Mouse (Mus musculus) heart, adult 2 months (tissue): ENCODE data around the gene Brk1. TPM values are rescaled to one million over a fixed set of nuclear protein-coding genes. Genes with fewer than 3 reads are reported as not detected.
A peak's percentile ranks its signal among the peaks of the same experiment; 100 is the strongest.

Source experiments
- DNase-seq, 2 experiments: peaks; one replicate each; pipeline ENCODE4 v3.0.0; 2021
- H3K27ac ChIP-seq: fragments of 200-600 bp; 2 replicates; pipeline ENCODE4 v1.8.1; 2022
- H3K27me3 ChIP-seq: fragments of 200-500 bp; 2 replicates; pipeline ENCODE4 v1.6.1; 2012; ENCODE audit warnings: mild to moderate bottlenecking, low read length, inconsistent platforms, mixed read lengths; ENCODE audit not compliant: control insufficient read depth, insufficient read depth
- H3K36me3 ChIP-seq: fragments of 200-500 bp; 2 replicates; pipeline ENCODE4 v1.6.1; 2012; ENCODE audit warnings: low read length, inconsistent platforms; ENCODE audit not compliant: control insufficient read depth, insufficient read depth
- H3K4me1 ChIP-seq: fragments of 200-500 bp; 2 replicates; pipeline ENCODE4 v1.6.1; 2011; ENCODE audit warnings: low read length; ENCODE audit not compliant: control insufficient read depth, insufficient read depth
- H3K4me3 ChIP-seq: fragments of 200-600 bp; 2 replicates; pipeline ENCODE4 v1.8.1; 2022
- H3K79me2 ChIP-seq: fragments of 200-500 bp; replicated peaks from 2 replicates; pipeline ENCODE4 v1.6.1; 2012; ENCODE audit warnings: mild to moderate bottlenecking, inconsistent platforms, low read length, moderate library complexity, mixed read lengths; ENCODE audit not compliant: control insufficient read depth, insufficient read depth
- H3K9ac ChIP-seq: fragments of 200-500 bp; 2 replicates; pipeline ENCODE4 v1.6.1; 2012; ENCODE audit warnings: low read depth, mild to moderate bottlenecking, control low read depth, inconsistent platforms, low read length, mixed read lengths
- CTCF ChIP-seq: fragments of 200-600 bp; IDR thresholded peaks from 2 replicates; pipeline ENCODE4 v1.8.1; 2022; ENCODE audit warnings: antibody characterized with exemption, mild to moderate bottlenecking, moderate library complexity
- EP300 ChIP-seq: fragments of 200-500 bp; IDR thresholded peaks from 2 replicates; pipeline ENCODE4 v1.6.1; 2011; ENCODE audit warnings: low read depth, low read length, control low read depth; ENCODE audit not compliant: insufficient read depth
- POLR2A ChIP-seq: fragments of 200-500 bp; IDR thresholded peaks from 2 replicates; pipeline ENCODE4 v1.6.1; 2011; ENCODE audit warnings: mild to moderate bottlenecking, low read depth, low read length, control low read depth; ENCODE audit not compliant: insufficient read depth
- WGBS: fragments of 180-500 bp; shearing (Covaris S2); methylation state at CpG from one replicate; pipeline ENCODE4 v1.1.7; 2018; 5-methylcytosine and 5-hydroxymethylcytosine counted together
- intact Hi-C: fragments of 180-260 bp; cut with DNase I; formaldehyde crosslinking; loops from one replicate; pipeline ENCODE4 v1.15.1; 2025
- polyA plus RNA-seq: library from polyadenylated mRNA; depleted of rRNA; stranded (reverse); fragments of >200 nt; gene quantifications from 2 replicates; pipeline ENCODE4 v1.2.3, GENCODE M21; 2012
- total RNA-seq, 2 experiments: library from RNA; stranded (reverse); gene quantifications; 2 replicates each; pipeline ENCODE4 v1.2.3; 2021

Gene Brk1
- total and polyA plus RNA-seq, 3 experiments, result 60.4 to 128 (median 70.2) TPM

GRCm38 (mm10) chr6:113602821-113603220 is 1.8 kb upstream of the Brk1 start:
- H3K4me3 ChIP-seq, result no peak overlapping the region
- H3K36me3 ChIP-seq, result 0 out of 2 replicates have a peak, but pooled peaks cover 2% of the 10 kb centered on the region
- no peak for DNase-seq
- peaks cover 5% of the 10 kb centered on the region for H3K79me2 ChIP-seq
- H3K9ac ChIP-seq, result no peak overlapping the region
- no peak overlapping the region for H3K27ac ChIP-seq
- 91% methylated on average over 6 of the region's 6 CpGs for WGBS
- peaks cover 4% of the 10 kb centered on the region for H3K4me1 ChIP-seq
- TF ChIP-seq CTCF (no peak), EP300 (no peak), POLR2A (no peak)
- intact Hi-C loops, result loop anchor here (5.0 kb wide), 1 partner anchor 71 kb away; the partner anchor contains the start of genes Emc3 and Fancd2
- H3K27me3 ChIP-seq, result no peaks in the 10 kb centered on the region

- H3K79me2 ChIP-seq, result peaks cover 5% of the 10 kb centered on the region
- no peak for DNase-seq
- 59% methylated on average over 12 of the region's 12 CpGs for WGBS
- H3K27me3 ChIP-seq, result no peaks in the 10 kb centered on the region
- H3K27ac ChIP-seq, result peak overlapping the region; percentile 94
- peak overlapping the region; percentile 73 for H3K9ac ChIP-seq
- intact Hi-C loops, result loop anchor here (1.0 to 5.0 kb wide), 3 partner anchors 20 to 121 kb away; partner anchors contain the start of genes Creld1, Emc3 and Fancd2
- H3K36me3 ChIP-seq, result 0 out of 2 replicates have a peak, but pooled peaks cover 2% of the 10 kb centered on the region
- TF ChIP-seq POLR2A (no peak), EP300 (no peak), CTCF (no peak)
- H3K4me1 ChIP-seq, result peaks cover 4% of the 10 kb centered on the region
- peak overlapping the region; percentile 87 for H3K4me3 ChIP-seq
Observed at GRCm38 (mm10) chr6:113603993-113604392, 579 bp upstream of the Brk1 start.

- intact Hi-C loops, result no loop called here
- Histone ChIP-seq H3K9ac (peak overlapping the region; percentile 93), H3K4me1 (peaks cover 4% of the 10 kb centered on the region), H3K27ac (peak overlapping the region; percentile 94), H3K27me3 (no peaks in the 10 kb centered on the region), H3K36me3 (0 out of 2 replicates have a peak, but pooled peaks cover 2% of the 10 kb centered on the region), H3K4me3 (peak overlapping the region; percentile 87), H3K79me2 (peaks cover 5% of the 10 kb centered on the region)
- WGBS, result 3% methylated on average over 10 of the region's 10 CpGs
- TF ChIP-seq EP300 (no peak), CTCF (no peak), POLR2A (no peak)
- no peak for DNase-seq
Observed at GRCm38 (mm10) chr6:113605224-113605545, 613 bp downstream of the Brk1 start.

- H3K36me3 ChIP-seq, result peaks cover 10% of the 10 kb centered on the region
- intact Hi-C loops, result no loop called here
- H3K4me1 ChIP-seq, result peaks cover 8% of the 10 kb centered on the region
- TF ChIP-seq POLR2A (no peak), CTCF (no peak), EP300 (no peak)
- WGBS, result 83% methylated on average over 6 of the region's 6 CpGs
- H3K9ac ChIP-seq, result no peak overlapping the region
- no peak for DNase-seq
- H3K4me3 ChIP-seq, result no peak overlapping the region
- no peak overlapping the region for H3K27ac ChIP-seq
- H3K27me3 ChIP-seq, result no peaks in the 10 kb centered on the region
- H3K79me2 ChIP-seq, result peaks cover 5% of the 10 kb centered on the region
Observed at GRCm38 (mm10) chr6:113608871-113609270, 4.3 kb downstream of the Brk1 start.

GRCm38 (mm10) chr6:113609293-113609692 is 4.7 kb downstream of the Brk1 start:
- H3K9ac ChIP-seq, result no peak overlapping the region
- no peak for DNase-seq
- H3K4me3 ChIP-seq, result no peak overlapping the region
- intact Hi-C loops, result no loop called here
- H3K79me2 ChIP-seq, result peaks cover 6% of the 10 kb centered on the region
- no peak for TF ChIP-seq POLR2A
- TF ChIP-seq EP300, result no peak
- TF ChIP-seq CTCF, result no peak
- H3K27ac ChIP-seq, result no peak overlapping the region
- WGBS, result 91% methylated on average over 7 of the region's 7 CpGs
- H3K27me3 ChIP-seq, result no peaks in the 10 kb centered on the region
- H3K4me1 ChIP-seq, result peaks cover 8% of the 10 kb centered on the region
- H3K36me3 ChIP-seq, result peaks cover 10% of the 10 kb centered on the region

GRCm38 (mm10) chr6:113612258-113612969 is 7.8 kb downstream of the Brk1 start:
- no peaks in the 10 kb centered on the region for H3K27me3 ChIP-seq
- peaks cover 2% of the 10 kb centered on the region; the same call in 1 of the 2 replicates for H3K79me2 ChIP-seq
- intact Hi-C loops, result no loop called here
- no peak overlapping the region for H3K4me3 ChIP-seq
- peaks cover 4% of the 10 kb centered on the region for H3K4me1 ChIP-seq
- H3K36me3 ChIP-seq, result peaks cover 8% of the 10 kb centered on the region
- TF ChIP-seq EP300 (no peak), POLR2A (no peak), CTCF (no peak)
- 49% methylated on average over 8 of the region's 8 CpGs for WGBS
- peak overlapping the region; percentile 4; the same call in 1 of the 2 replicates for H3K9ac ChIP-seq
- DNase-seq, result peak; percentile 32 to 37
- peak overlapping the region; percentile 59 for H3K27ac ChIP-seq
